Mouse (Mus musculus) heart, postnatal 4 days (tissue): ENCODE results near the gene Ap3d1. TPM values are rescaled to one million over a fixed set of nuclear protein-coding genes. Genes with fewer than 3 reads are reported as not detected.

Source experiments
- DNase-seq: peaks from one replicate; pipeline ENCODE4 v3.0.0; 2021
- total RNA-seq, 2 experiments: library from RNA; stranded (reverse); gene quantifications; 2 replicates each; pipeline ENCODE4 v1.2.3; 2021

Gene Ap3d1
- total RNA-seq, 2 experiments from 2014 or later: 47.8 to 53.8 TPM

- peak; percentile 89 for DNase-seq
These were observed 15.7 kb upstream of the Ap3d1 start for GRCm38 (mm10) chr10:80757717-80758116.

- DNase-seq: no peak
These were observed 14.9 kb upstream of the Ap3d1 start for GRCm38 (mm10) chr10:80756967-80757366.

GRCm38 (mm10) chr10:80756509-80756908, 14.4 kb upstream of the Ap3d1 start:
- DNase-seq: no peak

GRCm38 (mm10) chr10:80756099-80756498, 14.0 kb upstream of the Ap3d1 start:
- no peak for DNase-seq

- DNase-seq: no peak
These were observed 13.4 kb upstream of the Ap3d1 start for GRCm38 (mm10) chr10:80755291-80756015.

- DNase-seq: peak; percentile 99
These were observed 12.7 kb upstream of the Ap3d1 start, which contains the start of gene Dot1l for GRCm38 (mm10) chr10:80754594-80755290. Gene Dot1l (plus strand): TSS chr10:80755206.

- peak; percentile 91 for DNase-seq
These were observed 10.1 kb upstream of the Ap3d1 start for GRCm38 (mm10) chr10:80752079-80752625.

- DNase-seq: peak; percentile 86
These were observed 9.2 kb upstream of the Ap3d1 start for GRCm38 (mm10) chr10:80751188-80751832.

- peak; percentile 83 for DNase-seq
These were observed 6.5 kb upstream of the Ap3d1 start for GRCm38 (mm10) chr10:80748609-80749008.

GRCm38 (mm10) chr10:80747410-80747809, 5.3 kb upstream of the Ap3d1 start:
- peak; percentile 88 for DNase-seq

- peak; percentile 58 for DNase-seq
These were observed 2.2 kb upstream of the Ap3d1 start for GRCm38 (mm10) chr10:80744262-80744661.

- no peak for DNase-seq
These were observed 357 bp downstream of the Ap3d1 start for GRCm38 (mm10) chr10:80741634-80742179.

GRCm38 (mm10) chr10:80741146-80741545, 918 bp downstream of the Ap3d1 start:
- no peak for DNase-seq

- DNase-seq: no peak
These were observed 3.4 kb downstream of the Ap3d1 start for GRCm38 (mm10) chr10:80738657-80739056.

- no peak for DNase-seq
These were observed 5.3 kb downstream of the Ap3d1 start for GRCm38 (mm10) chr10:80736731-80737130.

GRCm38 (mm10) chr10:80732611-80733101, 9.4 kb downstream of the Ap3d1 start:
- no peak for DNase-seq

- no peak for DNase-seq
These were observed 14.5 kb downstream of the Ap3d1 start for GRCm38 (mm10) chr10:80727369-80728127.

GRCm38 (mm10) chr10:80717281-80717680, 24.8 kb downstream of the Ap3d1 start:
- no peak for DNase-seq

- no peak for DNase-seq
These were observed 31.2 kb downstream of the Ap3d1 start for GRCm38 (mm10) chr10:80710834-80711233.

GRCm38 (mm10) chr10:80705479-80705878, 36.6 kb downstream of the Ap3d1 start:
- no peak for DNase-seq

- DNase-seq: no peak
These were observed 37.0 kb downstream of the Ap3d1 start for GRCm38 (mm10) chr10:80705033-80705432.

GRCm38 (mm10) chr10:80704418-80704817, 37.6 kb downstream of the Ap3d1 start:
- no peak for DNase-seq
